Mouse (Mus musculus) left cerebral cortex, postnatal 36 days (tissue): ENCODE measurements around the gene 3110082J24Rik. TPM values are rescaled to one million over a fixed set of nuclear protein-coding genes. Genes with fewer than 3 reads are reported as not detected.

Source experiments
- DNase-seq, 2 experiments: peaks; one replicate each; pipeline ENCODE4 v3.0.0; 2021 to 2022; ENCODE audit warnings: low spot score in 2 of 2, mixed read lengths in 1 of 2
- intact Hi-C: fragments of 180-260 bp; cut with DNase I; formaldehyde crosslinking; loops from one replicate; pipeline ENCODE4 v1.15.1; 2025
- total RNA-seq, 2 experiments: library from RNA; stranded (reverse); gene quantifications; 2 replicates each; pipeline ENCODE4 v1.2.3; 2021

3110082J24Rik gene
- total RNA-seq, 2 experiments from 2014 or later = 3.1 to 3.3 TPM

DNA sequence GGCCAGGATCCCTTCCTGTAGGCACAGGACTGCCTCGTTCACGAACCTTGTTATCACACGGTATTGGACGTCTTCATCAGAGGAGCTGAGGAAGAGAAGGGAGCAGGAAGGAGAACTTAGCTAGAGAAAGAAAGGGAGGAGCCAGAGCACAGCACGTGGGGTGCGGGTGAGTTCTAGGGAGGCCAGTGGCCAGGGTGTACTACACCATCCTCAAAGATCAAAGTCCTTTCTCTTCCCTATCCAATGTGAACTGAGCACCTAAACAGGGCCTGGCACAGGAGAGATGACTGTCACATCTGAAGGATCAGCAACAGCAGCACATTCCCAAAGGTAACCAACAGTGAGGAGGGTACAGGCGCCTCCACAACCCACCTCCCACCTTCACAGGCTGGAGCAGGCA lies 14.2 kb upstream of the 3110082J24Rik start:
- intact Hi-C loops = no loop called here
- no peak for DNase-seq

DNA sequence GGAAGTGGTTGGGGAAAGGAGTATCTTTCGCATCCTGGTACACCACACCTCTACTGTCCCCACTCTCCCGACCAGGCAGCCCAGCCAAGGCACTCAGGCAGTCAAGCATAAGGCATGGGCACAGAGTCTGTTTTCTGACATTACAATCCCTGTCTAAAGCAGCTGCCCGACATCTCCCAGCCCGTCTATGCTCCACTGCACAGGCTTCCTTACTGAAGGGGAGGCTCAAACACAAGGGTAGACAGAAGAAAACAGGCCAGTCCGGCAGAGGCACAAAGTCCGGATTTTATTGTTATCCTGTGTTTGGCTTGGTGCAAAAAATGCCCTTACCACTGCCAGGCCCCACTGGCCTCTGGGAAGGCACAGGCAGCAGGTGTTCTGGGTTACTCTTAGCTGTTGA lies 13.3 kb upstream of the 3110082J24Rik start:
- intact Hi-C loops = loop anchor here (10.0 kb wide), 1 partner anchor 294 kb away; no protein-coding TSS in a partner anchor
- no peak for DNase-seq

DNA sequence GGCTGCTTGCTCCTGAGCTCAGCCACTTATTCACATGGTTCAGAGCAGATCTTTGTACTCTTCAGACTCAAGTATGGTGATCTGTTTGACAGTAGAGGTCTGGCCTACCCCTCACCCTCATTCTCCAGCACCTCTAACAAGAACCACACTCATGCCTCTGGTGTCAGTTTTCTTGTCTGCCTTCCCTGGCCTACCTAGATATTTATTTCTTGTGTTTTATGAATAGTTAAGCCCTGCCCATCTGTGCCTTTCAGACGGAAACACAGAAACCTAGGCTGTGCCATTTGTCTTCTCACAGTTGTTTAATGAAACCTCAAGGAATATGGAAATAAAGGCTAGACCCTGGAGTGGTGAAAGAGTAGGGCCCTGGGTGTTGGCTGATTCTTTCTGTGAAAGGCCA lies 12.1 kb upstream of the 3110082J24Rik start:
- intact Hi-C loops = loop anchor here (10.0 kb wide), 1 partner anchor 293 kb away; no protein-coding TSS in a partner anchor

DNA sequence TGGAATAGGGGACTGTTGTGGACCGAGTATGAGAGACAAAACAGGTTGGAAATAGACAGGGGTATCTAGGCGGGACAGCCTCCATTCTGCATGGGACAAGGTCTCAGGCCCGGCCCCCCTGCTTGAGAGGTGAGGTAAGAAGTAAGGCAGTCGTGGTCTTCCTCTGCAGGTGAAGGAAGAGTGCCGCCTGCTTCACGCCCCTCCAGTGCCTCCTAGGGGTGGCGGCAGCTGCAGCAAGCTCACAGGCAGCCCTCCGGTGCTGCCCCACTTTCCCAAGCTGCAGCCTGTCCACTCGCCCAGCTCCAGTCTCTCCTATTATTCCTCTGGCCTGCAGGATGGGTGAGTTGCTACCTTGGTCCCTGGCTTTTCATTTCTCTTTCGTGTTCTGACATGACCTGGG lies 9.8 kb upstream of the 3110082J24Rik start:
- no peak for DNase-seq
- intact Hi-C loops = loop anchor here (10.0 kb wide), 1 partner anchor 291 kb away; no protein-coding TSS in a partner anchor

More for the DNA sequence above, 12.1 kb upstream of the 3110082J24Rik start:
- no peak for DNase-seq

DNA sequence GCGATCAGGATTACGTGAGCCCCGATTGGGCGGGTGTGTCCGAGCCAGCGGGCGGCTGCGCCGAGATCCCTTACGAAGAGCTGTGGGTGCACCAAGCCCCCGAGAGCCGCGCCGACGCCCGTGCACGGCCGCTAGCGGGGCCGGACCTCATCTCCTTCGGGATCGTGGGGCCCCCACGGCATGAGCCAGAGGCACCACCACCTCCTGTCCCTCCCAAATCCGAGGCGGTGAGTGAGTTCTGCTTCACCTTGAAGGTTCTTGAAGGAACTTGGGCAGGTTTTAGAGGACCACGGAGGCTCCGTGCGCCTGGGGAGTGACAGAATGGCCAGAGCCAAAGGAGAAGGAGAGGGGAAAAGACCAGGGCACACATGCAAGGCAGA lies 8.9 kb upstream of the 3110082J24Rik start:
- intact Hi-C loops = loop anchor here (10.0 kb wide), 1 partner anchor 290 kb away; no protein-coding TSS in a partner anchor
- peak in 1 of 2 experiments; percentile 34 for DNase-seq

DNA sequence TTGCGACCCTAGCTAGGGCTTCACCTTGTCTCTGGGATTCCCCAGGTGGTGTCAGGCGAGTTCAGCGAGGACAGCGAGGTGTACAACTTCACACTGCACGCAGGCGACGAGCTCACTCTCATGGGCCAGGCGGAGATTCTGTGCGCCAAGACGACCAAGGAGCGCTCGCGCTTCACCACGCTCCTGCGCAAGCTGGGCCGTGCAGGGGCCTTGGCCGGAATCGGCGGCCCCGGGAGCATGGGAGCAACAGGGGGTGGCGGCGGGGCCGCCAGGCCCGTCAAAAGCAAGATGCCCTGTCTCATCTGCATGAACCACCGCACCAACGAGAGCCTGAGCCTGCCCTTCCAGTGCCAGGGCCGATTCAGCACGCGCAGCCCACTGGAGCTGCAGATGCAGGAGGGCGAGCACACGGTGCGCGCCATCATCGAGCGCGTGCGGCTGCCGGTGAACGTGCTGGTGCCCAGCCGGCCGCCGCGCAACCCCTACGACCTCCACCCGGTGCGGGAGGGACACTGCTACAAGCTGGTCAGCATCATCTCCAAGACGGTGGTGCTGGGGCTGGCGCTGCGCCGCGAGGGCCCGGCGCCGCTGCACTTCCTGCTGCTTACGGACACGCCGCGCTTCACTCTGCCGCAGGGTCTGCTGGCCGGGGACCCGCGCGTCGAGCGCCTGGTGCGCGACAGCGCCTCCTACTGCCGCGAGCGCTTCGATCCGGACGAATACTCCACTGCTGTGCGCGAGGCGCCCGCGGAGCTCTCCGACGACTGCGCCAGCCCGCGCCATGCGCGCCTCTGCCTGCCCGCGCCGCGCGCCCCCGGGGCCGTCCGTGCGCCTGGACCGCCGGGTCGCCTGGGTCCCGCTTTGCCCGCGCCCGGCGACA lies 8.2 kb upstream of the 3110082J24Rik start:
- intact Hi-C loops = loop anchor here (10.0 kb wide), 1 partner anchor 289 kb away; no protein-coding TSS in a partner anchor
- peak; percentile 58 to 61 for DNase-seq

DNA sequence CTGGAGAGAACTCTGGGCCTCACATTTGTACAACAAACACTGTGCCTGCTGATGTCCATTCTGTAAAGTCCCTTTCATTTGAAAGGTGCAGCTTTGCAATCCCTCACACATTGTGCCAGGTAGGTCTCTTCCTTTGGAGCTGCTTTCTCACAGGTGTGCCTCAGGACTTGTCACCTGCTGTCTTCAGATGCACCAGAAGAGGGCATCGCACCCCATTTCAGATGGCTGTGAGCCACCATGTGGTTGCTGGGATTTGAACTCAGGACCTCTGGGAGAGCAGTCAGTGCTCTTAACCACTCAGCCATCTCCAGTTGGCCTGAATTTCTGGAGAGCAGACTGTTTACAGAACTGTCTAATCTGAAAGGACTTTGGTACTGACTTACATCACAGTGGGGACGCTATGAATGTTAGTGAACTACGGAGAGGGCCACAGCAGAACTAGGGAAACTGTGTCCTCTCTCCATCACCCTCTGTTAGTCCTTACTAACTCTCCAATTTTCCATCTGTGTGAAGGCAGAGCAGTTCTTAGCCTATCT lies 6.7 kb upstream of the 3110082J24Rik start:
- intact Hi-C loops = loop anchor here (10.0 kb wide), 1 partner anchor 288 kb away; no protein-coding TSS in a partner anchor
- no peak for DNase-seq

DNA sequence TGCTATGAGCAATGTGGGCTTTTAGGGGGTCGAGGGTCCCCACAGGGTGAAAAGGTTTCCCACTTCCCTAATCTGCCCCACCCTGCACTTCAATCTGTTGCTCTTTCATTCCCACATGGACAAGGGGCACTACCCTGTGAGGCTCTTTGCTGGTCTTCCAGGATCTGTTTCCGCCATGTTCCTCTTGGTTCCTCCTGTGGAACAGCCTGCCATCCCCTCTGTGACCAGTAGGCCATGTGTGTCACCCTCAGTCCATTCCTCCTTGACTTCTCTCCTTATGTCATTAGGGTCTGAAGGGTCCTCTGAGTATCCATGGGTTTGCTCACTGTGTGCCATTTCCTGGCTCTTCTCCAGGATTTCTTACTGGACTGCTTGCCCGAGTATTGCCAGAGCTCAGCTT lies 5.9 kb upstream of the 3110082J24Rik start:
- intact Hi-C loops = loop anchor here (10.0 kb wide), 1 partner anchor 287 kb away; no protein-coding TSS in a partner anchor
- DNase-seq = no peak

DNA sequence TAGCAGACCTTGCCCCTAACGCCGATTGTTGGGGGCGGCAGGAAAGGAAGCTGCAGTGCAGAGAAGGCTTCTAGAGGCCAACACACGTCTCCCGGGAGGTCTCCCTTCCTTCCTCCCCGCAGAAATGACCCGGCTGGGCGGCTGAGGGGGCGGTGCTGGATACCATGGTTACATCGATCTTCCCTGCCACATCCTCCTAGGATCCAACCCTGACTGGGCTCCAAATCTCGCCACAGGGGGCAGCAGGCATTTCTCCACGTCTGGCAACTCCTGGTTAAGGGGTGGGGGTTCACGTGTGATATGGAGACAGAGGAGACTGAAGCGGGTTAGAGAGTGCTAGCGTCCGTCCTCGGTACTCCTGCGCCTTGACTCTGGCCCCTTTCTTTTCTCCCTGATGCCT lies 5.2 kb upstream of the 3110082J24Rik start:
- intact Hi-C loops = loop anchor here (10.0 kb wide), 1 partner anchor 286 kb away; no protein-coding TSS in a partner anchor
- no peak for DNase-seq

DNA sequence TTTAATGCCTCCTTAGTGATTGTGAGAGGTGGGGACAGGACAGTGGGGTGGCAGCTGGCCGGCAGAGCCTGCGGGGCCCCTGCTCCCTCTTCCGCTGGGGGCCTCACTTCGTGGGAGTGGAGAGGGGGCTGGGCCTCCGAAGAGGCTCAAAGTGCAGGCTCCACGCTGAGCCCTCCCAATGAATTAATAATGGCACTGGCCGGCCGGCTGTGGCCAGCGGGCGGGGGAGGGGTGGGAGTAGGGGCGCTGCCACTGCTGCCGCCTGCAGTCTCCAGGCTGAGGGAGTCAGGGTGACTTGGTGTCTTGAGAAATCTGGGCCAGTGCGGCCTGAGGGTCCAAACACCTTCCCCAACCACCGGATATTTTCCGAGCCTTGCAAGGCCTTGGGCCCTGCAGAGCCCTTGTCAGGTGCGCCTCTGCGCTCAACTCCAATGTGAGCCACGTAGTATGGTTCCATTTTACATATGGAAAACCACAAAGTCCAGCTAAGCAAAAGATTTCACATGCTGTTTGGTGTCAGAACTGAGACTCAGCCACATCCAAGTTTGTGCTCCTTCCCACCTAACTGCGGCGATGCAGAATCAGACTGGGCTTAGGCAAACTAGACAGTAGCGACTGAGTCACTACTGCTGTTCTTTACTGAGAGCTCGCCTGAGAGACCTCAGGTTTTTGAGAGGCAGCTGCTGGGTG lies 4.6 kb upstream of the 3110082J24Rik start:
- intact Hi-C loops = loop anchor here (10.0 kb wide), 1 partner anchor 286 kb away; no protein-coding TSS in a partner anchor
- no peak for DNase-seq

DNA sequence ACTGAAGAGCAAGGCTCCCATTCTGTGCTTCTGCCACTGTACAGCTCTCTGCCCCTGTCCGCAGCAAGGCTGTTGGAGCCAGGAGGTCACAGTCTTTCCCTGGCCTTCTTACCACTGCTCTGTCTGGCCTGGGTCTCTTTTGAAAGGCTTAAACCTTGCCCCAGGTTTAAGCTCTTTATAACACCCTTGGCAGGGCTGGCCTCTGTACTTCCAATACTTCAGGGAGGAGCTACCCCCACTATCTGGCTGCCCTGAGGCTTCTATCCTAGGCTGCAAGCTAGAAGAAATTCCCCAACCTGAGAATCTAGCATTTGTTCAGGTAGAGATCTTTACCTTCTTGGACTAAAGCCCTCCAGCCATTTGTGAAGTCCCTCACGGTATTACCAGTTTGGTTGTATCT lies 4.0 kb upstream of the 3110082J24Rik start:
- DNase-seq = no peak
- intact Hi-C loops = loop anchor here (10.0 kb wide), 1 partner anchor 285 kb away; no protein-coding TSS in a partner anchor

DNA sequence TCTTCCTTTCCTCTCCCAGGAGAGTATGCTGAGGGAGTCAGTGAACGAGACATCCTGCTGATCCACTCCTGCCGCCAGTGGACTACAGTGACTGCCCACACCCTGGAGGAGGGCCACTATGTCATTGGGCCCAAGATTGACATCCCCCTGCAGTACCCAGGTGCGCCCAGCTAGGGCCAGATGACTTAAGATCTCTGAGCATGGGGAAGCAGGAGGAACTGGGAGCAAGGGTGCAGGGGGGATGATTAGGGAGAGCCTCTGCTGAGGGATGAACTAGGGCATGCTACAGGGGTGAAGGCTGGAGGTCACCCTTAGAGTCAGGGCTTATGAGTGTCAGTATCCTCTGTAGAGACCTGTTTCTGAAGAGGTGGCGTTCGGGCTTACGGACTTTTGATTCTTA lies 2.3 kb upstream of the 3110082J24Rik start:
- no peak for DNase-seq
- intact Hi-C loops = no loop called here

DNA sequence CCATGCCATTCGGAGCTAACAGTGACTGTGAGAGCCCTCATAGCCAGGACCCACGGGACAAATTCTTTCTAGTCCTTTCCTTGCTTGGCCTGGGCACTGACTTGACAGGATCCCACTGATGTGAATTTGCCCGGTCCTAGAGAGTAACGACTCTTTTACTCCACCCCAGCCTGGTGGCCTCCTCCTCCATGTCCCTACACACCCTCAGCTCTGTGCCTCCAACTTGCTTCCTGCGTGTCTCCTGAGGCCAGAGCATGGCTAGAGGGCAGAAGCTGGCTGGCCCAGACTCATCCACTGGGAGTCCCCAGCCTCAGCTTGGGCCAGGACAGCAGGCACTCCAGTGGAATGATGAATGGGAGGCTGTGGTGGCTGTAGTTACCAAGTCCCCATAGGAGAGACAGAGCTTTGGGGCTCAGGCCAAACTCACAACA lies 1.7 kb upstream of the 3110082J24Rik start:
- intact Hi-C loops = no loop called here
- DNase-seq = no peak

DNA sequence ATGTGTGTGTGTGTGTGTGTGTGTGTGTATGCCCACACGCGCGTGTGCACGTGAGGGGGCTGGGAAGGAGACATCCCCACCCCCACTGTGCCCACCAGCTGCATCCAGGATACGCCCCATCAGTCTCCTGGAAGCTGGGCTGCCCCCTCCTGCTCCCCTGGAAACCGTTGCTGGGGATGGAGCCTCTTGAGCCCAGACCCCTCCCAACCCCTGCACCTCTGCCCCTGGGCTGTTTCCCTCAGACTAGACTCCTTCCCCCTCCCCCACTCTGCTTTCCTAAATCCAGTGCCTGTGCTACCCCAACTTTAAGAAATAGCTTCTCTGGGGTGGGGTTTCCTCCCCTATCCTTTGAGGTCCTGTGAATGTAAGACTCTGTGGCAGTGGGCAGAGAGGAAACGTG lies 1.3 kb upstream of the 3110082J24Rik start:
- no peak for DNase-seq
- intact Hi-C loops = no loop called here

DNA sequence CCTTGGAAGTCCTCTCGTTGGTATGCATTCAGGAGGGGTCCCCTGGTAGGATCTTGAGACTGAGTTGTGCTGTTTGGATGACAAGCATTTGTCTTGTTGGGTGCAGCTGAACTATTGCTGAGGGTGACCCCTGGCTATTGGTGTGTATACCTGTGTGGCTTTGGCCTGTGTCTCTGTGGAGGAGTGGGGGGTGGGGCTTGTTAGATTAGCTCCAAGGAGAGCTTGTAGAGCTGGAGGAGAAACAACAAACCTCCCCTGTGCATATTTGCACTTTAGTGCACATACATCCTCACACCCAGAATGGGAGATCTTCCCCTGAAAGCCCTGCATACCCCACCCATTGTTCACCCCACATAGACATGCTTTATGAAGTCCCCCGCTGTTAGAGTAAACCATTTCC lies 870 bp upstream of the 3110082J24Rik start:
- intact Hi-C loops = no loop called here
- DNase-seq = no peak

DNA sequence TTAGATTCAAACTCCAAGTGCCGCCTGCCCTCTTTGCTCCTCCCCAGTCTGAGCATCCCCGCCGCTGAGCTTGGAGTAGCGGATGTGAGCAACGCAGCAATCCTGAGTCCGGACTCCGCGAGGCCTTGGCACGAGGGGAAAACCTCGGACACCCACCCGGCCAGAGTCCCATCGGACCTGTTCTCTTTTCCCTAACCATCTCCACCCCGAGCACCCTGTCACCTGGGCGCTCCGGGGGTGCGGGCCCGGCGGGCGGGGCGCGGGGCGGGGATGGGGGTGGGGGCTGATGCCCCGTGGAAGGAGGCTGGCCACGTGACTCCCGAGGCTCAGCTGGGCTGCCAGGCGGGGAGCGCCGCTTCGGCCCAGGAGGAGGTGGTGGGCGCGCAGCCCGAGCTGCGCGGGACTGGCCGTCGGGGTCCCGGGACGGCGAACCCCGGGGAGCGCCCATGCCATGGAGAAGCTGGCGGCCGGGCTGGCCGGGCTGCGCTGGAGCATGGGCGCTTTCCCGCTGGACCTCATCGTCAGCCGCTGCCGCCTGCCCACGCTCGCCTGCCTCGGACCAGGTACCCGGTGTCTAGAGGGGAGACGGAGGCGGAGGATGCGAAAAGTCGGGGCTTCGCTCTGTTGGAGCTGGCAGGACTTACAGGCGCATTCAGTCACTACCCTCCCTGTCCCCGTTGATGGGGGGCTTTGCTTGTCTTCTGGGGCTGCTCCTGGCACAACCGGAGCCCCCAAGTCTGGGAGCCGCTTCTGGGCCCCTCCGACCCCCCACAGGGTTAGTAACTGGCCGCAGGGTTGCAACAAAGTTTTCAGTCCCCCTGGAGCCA lies 832 bp downstream of the 3110082J24Rik start, which contains the start of gene Garem2:
Garem2 (plus strand) TSS at position 321 of the 827 bp plus-strand sequence.
- no peak for DNase-seq
- intact Hi-C loops = no loop called here

DNA sequence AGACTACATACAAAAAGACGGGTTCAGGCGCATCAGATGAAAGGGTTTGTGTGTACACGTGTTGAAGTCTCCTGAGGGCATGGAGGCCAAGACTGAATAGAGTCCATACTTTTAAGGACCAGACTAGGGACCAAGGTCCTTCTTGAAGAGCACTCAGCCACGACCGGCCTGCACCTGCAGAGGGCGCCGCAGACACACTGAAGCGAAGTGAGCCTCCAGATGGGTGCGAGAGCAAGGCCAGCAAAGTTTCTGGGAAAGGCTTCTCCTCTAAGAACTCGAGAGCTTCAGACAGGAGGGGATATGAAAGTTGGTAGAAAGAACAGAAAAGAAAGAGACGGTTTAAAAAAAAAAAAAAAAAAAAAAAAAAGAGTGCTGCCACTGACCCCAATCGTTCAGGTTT lies 1.5 kb downstream of the 3110082J24Rik start:
- intact Hi-C loops = no loop called here
- peak in 1 of 2 experiments; percentile 28 for DNase-seq

DNA sequence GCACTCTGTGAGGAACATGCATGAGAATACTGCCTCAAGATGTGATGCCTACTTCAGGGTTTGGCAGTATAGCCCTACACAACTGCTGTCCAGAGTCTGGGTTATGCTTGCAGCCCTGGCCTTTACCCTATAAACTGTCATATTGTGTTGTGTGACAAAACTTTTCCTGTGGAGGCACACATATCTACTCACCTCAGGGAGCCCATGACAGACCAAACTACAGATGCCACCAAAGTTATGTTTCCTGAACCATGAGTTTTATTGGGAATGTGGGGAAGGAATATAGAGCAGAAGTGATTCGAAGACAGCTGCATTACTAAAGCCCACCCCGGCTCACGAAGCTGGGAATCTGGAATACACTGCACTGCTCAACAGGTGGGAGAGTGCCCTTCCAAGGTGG lies 2.5 kb downstream of the 3110082J24Rik start:
- intact Hi-C loops = no loop called here

DNA sequence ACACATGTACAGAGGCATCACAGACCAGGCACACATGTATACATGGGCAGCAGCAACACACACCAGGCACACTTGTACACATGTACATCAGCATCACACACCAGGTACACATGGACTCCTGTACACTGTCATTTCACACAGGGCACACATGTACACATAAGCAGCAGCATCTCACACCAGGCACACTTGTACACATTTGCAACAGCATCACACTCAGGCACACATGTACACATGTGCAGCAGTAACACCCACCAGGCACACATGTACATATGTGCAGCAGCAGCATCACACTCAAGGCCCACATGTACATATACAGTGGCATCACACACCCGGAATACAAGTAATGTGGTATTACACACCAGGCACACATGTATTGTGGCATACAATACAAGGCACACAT lies 7.6 kb downstream of the 3110082J24Rik start:
- no peak for DNase-seq
- intact Hi-C loops = no loop called here

More for the DNA sequence above, 2.5 kb downstream of the 3110082J24Rik start:
- DNase-seq = no peak
